Mouse (Mus musculus) CH12.LX (cell line): ENCODE measurements around the gene 3110009E18Rik. TPM values are rescaled to one million over a fixed set of nuclear protein-coding genes. Genes with fewer than 3 reads are reported as not detected.

Experiments used
- DNase-seq: peaks from one replicate; pipeline ENCODE4 v3.0.0-alpha.2; 2013; ENCODE audit errors: extremely low read depth
- H3K27ac ChIP-seq: 2 replicates; pipeline ENCODE4 v1.5.1; 2012; ENCODE audit warnings: low read depth, mild to moderate bottlenecking, control low read depth, moderate library complexity; ENCODE audit not compliant: insufficient read depth
- H3K27me3 ChIP-seq: replicated peaks from 2 replicates; pipeline ENCODE3; 2012; ENCODE audit warnings: inconsistent platforms
- H3K36me3 ChIP-seq, 2 experiments: replicated peaks in 1 of 2; 2 replicates each; pipeline versions ENCODE3 to v1.6.1; 2012; ENCODE audit warnings: inconsistent platforms in 1 of 2, low read length in 1 of 2, mild to moderate bottlenecking in 1 of 2, mixed read lengths in 1 of 2, moderate library complexity in 1 of 2; ENCODE audit not compliant: control insufficient read depth in 1 of 2, insufficient read depth in 1 of 2
- H3K4me1 ChIP-seq, 2 experiments: 2 replicates each; pipeline ENCODE4 v1.6.1; 2012; ENCODE audit warnings: inconsistent platforms in 1 of 2, moderate library complexity in 1 of 2; ENCODE audit not compliant: insufficient read depth in 2 of 2, control insufficient read depth in 1 of 2
- H3K4me2 ChIP-seq: 2 replicates; pipeline ENCODE4 v1.6.1; 2012; ENCODE audit warnings: low read depth, mild to moderate bottlenecking, control low read depth; ENCODE audit not compliant: poor library complexity, insufficient read depth, severe bottlenecking
- H3K4me3 ChIP-seq, 3 experiments: fragments of 150-350 bp in 1 of 3; sonication (generic) in 1 of 3; replicated peaks in 1 of 3; 2 replicates each; pipeline versions ENCODE3 to v1.5.1; 2011 to 2012; ENCODE audit warnings: low read depth in 2 of 3, low read length in 2 of 3, mild to moderate bottlenecking in 2 of 3, moderate library complexity in 2 of 3, control low read depth in 1 of 3, improper control_type of control experiment in 1 of 3, inconsistent platforms in 1 of 3, mixed read lengths in 1 of 3; ENCODE audit not compliant: poor library complexity in 1 of 3
- H3K79me2 ChIP-seq: replicated peaks from 2 replicates; pipeline ENCODE4 v1.6.1; 2012; ENCODE audit warnings: mild to moderate bottlenecking, moderate library complexity; ENCODE audit not compliant: control insufficient read depth, poor library complexity, insufficient read depth, severe bottlenecking; ENCODE audit errors: extremely low read depth
- H3K9ac ChIP-seq: 2 replicates; pipeline ENCODE4 v1.6.1; 2012; ENCODE audit warnings: low read depth, mild to moderate bottlenecking, control low read depth, moderate library complexity; ENCODE audit not compliant: insufficient read depth
- H3K9me3 ChIP-seq: replicated peaks from 2 replicates; pipeline ENCODE3; 2012; ENCODE audit warnings: low read length, inconsistent platforms, mixed read lengths
- BHLHE40 ChIP-seq: IDR thresholded peaks from 2 replicates; pipeline ENCODE4 v1.6.1; 2011; ENCODE audit warnings: mild to moderate bottlenecking, low read depth, low read length, improper control_type of control experiment
- CHD1 ChIP-seq: IDR thresholded peaks from 2 replicates; pipeline ENCODE4 v1.6.1; 2012; ENCODE audit warnings: low read depth, low read length, improper control_type of control experiment, inconsistent platforms
- CHD2 ChIP-seq: IDR thresholded peaks from 2 replicates; pipeline ENCODE4 v1.6.1; 2011; ENCODE audit warnings: low read length, improper control_type of control experiment
- CTCF ChIP-seq, 2 experiments: IDR thresholded peaks in 1 of 2; conservative IDR thresholded peaks in 1 of 2; 2 replicates each; pipeline ENCODE4 v1.5.1; 2011 to 2012; ENCODE audit warnings: low read depth in 2 of 2, low read length in 2 of 2, improper control_type of control experiment in 1 of 2, inconsistent platforms in 1 of 2, mild to moderate bottlenecking in 1 of 2, moderate library complexity in 1 of 2
- E2F4 ChIP-seq: IDR thresholded peaks from 2 replicates; pipeline ENCODE4 v1.6.1; 2011; ENCODE audit warnings: low read depth, low read length, improper control_type of control experiment; ENCODE audit not compliant: insufficient replicate concordance
- EP300 ChIP-seq: IDR thresholded peaks from 2 replicates; pipeline ENCODE4 v1.6.1; 2011; ENCODE audit warnings: low read length, improper control_type of control experiment
- ETS1 ChIP-seq: conservative IDR thresholded peaks from 2 replicates; pipeline ENCODE4 v1.6.1; 2012; ENCODE audit warnings: low read depth, mild to moderate bottlenecking, inconsistent platforms, low read length, improper control_type of control experiment, moderate library complexity
- GABPA ChIP-seq: IDR thresholded peaks from 2 replicates; pipeline ENCODE4 v1.6.1; 2012; ENCODE audit warnings: low read depth, low read length, improper control_type of control experiment, inconsistent platforms; ENCODE audit not compliant: insufficient replicate concordance
- HCFC1 ChIP-seq: IDR thresholded peaks from 2 replicates; pipeline ENCODE4 v1.6.1; 2012; ENCODE audit warnings: low read depth, mild to moderate bottlenecking, inconsistent platforms, low read length, improper control_type of control experiment
- IRF4 ChIP-seq: IDR thresholded peaks from 2 replicates; pipeline ENCODE4 v1.6.1; 2014; ENCODE audit warnings: low read depth, mild to moderate bottlenecking, inconsistent platforms, low read length, improper control_type of control experiment
- JUN ChIP-seq: IDR thresholded peaks from 2 replicates; pipeline ENCODE4 v1.6.1; 2011; ENCODE audit warnings: low read depth, mild to moderate bottlenecking, low read length, improper control_type of control experiment, moderate library complexity; ENCODE audit not compliant: insufficient read depth
- JUND ChIP-seq: conservative IDR thresholded peaks from 2 replicates; pipeline ENCODE4 v1.6.1; 2011; ENCODE audit warnings: low read depth, low read length, improper control_type of control experiment
- KAT2A ChIP-seq: IDR thresholded peaks from 2 replicates; pipeline ENCODE4 v1.6.1; 2012; ENCODE audit warnings: low read length, improper control_type of control experiment, inconsistent platforms; ENCODE audit not compliant: insufficient replicate concordance
- MAFK ChIP-seq: IDR thresholded peaks from 2 replicates; pipeline ENCODE4 v1.6.1; 2011; ENCODE audit warnings: low read length, improper control_type of control experiment; ENCODE audit not compliant: insufficient replicate concordance
- MAZ ChIP-seq: IDR thresholded peaks from 2 replicates; pipeline ENCODE4 v1.6.1; 2012; ENCODE audit warnings: low read depth, mild to moderate bottlenecking, inconsistent platforms, low read length, improper control_type of control experiment, moderate library complexity
- MEF2A ChIP-seq: IDR thresholded peaks from 2 replicates; pipeline ENCODE4 v1.6.1; 2014; ENCODE audit warnings: low read depth, mild to moderate bottlenecking, inconsistent platforms, low read length, improper control_type of control experiment, borderline replicate concordance
- MYC ChIP-seq: IDR thresholded peaks from 2 replicates; pipeline ENCODE4 v1.6.1; 2011; ENCODE audit warnings: low read depth, mild to moderate bottlenecking, improper control_type of control experiment, low read length
- POLR2A ChIP-seq: IDR thresholded peaks from 2 replicates; pipeline ENCODE4 v1.6.1; 2011; ENCODE audit warnings: low read depth, mild to moderate bottlenecking, improper control_type of control experiment, low read length
- POLR2AphosphoS2 ChIP-seq: IDR thresholded peaks from 2 replicates; pipeline ENCODE4 v1.6.1; 2011; ENCODE audit warnings: low read depth, low read length, improper control_type of control experiment
- SMC3 ChIP-seq: IDR thresholded peaks from 2 replicates; pipeline ENCODE4 v1.6.1; 2011; ENCODE audit warnings: low read depth, low read length, improper control_type of control experiment
- UBTF ChIP-seq: IDR thresholded peaks from 2 replicates; pipeline ENCODE4 v1.6.1; 2012; ENCODE audit warnings: low read depth, mild to moderate bottlenecking, inconsistent platforms, low read length, improper control_type of control experiment, moderate library complexity
- ZC3H11A ChIP-seq: IDR thresholded peaks from 2 replicates; pipeline ENCODE4 v1.6.1; 2012; ENCODE audit warnings: low read depth, mild to moderate bottlenecking, inconsistent platforms, low read length, improper control_type of control experiment
- ZNF384 ChIP-seq: IDR thresholded peaks from 2 replicates; pipeline ENCODE4 v1.6.1; 2012; ENCODE audit warnings: low read depth, low read length, improper control_type of control experiment, inconsistent platforms
- dilution Hi-C: fragments of 300-500 bp; cut with MboI; formaldehyde crosslinking; loops from 2 replicates; pipeline ENCODE4 v1.14.3; 2020; ENCODE audit warnings: low sequenced_read_pairs; ENCODE audit not compliant: extremely low pct_unique_long_range_greater_than_20kb, extremely low pct_ligation_motif_present
- in situ Hi-C: fragments of 300-500 bp; cut with MboI; formaldehyde crosslinking; loops from 3 replicates; pipeline ENCODE4 v1.14.3; 2019; ENCODE audit warnings: low sequenced_read_pairs, low pct_ligation_motif_present, low pct_unique_long_range_greater_than_20kb, mixed read lengths
- polyA plus RNA-seq: library from polyadenylated mRNA; unstranded; fragments of >175 nt; gene quantifications from 2 replicates; pipeline ENCODE4 v1.2.1, GENCODE M21; 2012; ENCODE audit warnings: low read depth; ENCODE audit not compliant: insufficient read length
- total RNA-seq, 2 experiments: library from RNA; depleted of rRNA; stranded (reverse); fragments of 300-350 nt in 1 of 2; fragments of >200 nt in 1 of 2; gene quantifications; 2 replicates each; pipeline ENCODE4 v1.2.3; 2012 to 2014

The 3110009E18Rik gene
- total and polyA plus RNA-seq, 3 experiments: 2.7 to 5.9 (median 4.6) TPM

- dilution Hi-C loops: no loop called here
- H3K4me2 ChIP-seq: no peak overlapping the region
- peaks cover 0 to 26% of the 10 kb centered on the region in 2 experiments for H3K36me3 ChIP-seq
- peaks cover 3 to 6% of the 10 kb centered on the region in 2 experiments; a peak in 1 of 4 replicates for H3K4me1 ChIP-seq
- DNase-seq: no peak
- H3K27me3 ChIP-seq: no peaks in the 10 kb centered on the region
- no peaks in the 10 kb centered on the region for H3K79me2 ChIP-seq
- in situ Hi-C loops: loop anchor here (10.0 kb wide), 1 partner anchor 303 kb away; no protein-coding TSS in a partner anchor
- H3K9me3 ChIP-seq: no peaks in the 10 kb centered on the region
- no peak overlapping the region for H3K4me3 ChIP-seq
- no peak overlapping the region for H3K27ac ChIP-seq
- no peak overlapping the region for H3K9ac ChIP-seq
- TF ChIP-seq MEF2A (no peak), UBTF (no peak), MAZ (no peak), GABPA (no peak), EP300 (no peak), MAFK (no peak), SMC3 (no peak)
Measured at GRCm38 (mm10) chr1:120232170-120232569, 111.2 kb downstream of the 3110009E18Rik start.

DNA sequence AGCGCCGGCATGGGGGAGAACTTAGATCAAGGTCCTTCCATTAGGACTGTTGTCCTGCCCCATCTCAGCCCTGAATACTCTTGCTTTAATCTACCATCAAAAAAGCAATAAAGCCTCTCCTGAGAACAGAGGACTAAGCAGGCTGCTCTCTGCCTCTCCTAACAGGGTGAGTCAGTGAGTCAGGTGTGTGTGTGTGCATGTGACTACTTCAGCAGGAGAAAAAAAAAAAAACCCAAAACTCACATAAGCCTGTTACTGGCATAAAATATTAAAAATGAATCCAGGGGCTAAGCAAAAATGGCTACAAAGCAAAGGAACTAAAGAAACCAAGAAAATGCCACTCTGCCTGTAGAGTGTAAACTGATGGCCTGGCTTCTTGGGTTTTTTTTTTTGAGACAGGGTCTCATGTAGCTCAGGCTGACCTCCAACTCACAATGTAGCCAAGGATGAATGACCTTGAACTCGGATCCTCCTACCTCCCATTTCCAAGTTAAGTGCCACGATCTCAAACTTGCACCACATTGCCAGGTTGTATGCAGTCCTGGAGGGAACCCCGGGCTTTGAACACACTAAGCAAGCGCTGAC lies 114.7 kb downstream of the 3110009E18Rik start:
- Histone ChIP-seq H3K4me1 (peaks cover 3 to 9% of the 10 kb centered on the region in 2 experiments; a peak in 2 of 4 replicates), H3K9ac (no peak overlapping the region), H3K4me2 (no peak overlapping the region)
- no peak for DNase-seq
- dilution Hi-C loops: no loop called here
- TF ChIP-seq ZNF384: peak; percentile 37; the same call in 1 of the 2 replicates
- 0 out of 2 replicates have a peak, but pooled peaks have one; percentile 12 for TF ChIP-seq BHLHE40
- no peak for TF ChIP-seq KAT2A
- TF ChIP-seq, all 38 proteins: peak for 2
- H3K79me2 ChIP-seq: no peaks in the 10 kb centered on the region
- in situ Hi-C loops: loop anchor here (10.0 kb wide), 1 partner anchor 299 kb away; no protein-coding TSS in a partner anchor
- no peak overlapping the region for H3K4me3 ChIP-seq
- H3K9me3 ChIP-seq: no peaks in the 10 kb centered on the region
- no peak overlapping the region for H3K27ac ChIP-seq
- H3K27me3 ChIP-seq: no peaks in the 10 kb centered on the region
- peaks cover 0 to 36% of the 10 kb centered on the region in 2 experiments for H3K36me3 ChIP-seq

DNA sequence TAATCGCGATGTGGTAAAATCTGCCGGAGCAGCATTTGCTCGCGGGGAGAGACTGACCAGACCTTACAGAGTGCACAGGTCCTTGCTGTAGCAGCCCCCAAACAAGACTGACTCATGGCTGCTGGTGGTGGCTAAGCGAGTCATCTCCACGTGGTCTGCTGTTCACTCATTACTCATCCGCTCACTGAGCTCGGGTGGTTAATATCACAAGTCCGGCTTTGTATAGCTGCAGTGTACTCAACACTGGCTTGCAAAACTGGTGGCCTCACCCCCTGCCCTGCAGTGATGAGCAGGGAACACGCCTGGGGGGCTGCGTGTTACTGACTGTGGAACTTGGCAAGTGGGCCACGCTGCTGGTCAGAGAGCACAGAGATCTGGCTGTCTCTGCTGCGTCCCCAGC lies 115.4 kb downstream of the 3110009E18Rik start:
- no peaks in the 10 kb centered on the region for H3K79me2 ChIP-seq
- no peak overlapping the region for H3K9ac ChIP-seq
- DNase-seq: peak; percentile 17
- H3K36me3 ChIP-seq: peaks cover 0 to 43% of the 10 kb centered on the region in 2 experiments
- dilution Hi-C loops (no loop called here), in situ Hi-C loops (loop anchor here (10.0 kb wide), 1 partner anchor 298 kb away; no protein-coding TSS in a partner anchor)
- TF ChIP-seq E2F4: no peak
- TF ChIP-seq POLR2AphosphoS2: no peak
- TF ChIP-seq HCFC1: no peak
- no peak for TF ChIP-seq JUN
- no peak for TF ChIP-seq KAT2A
- no peak for TF ChIP-seq CTCF (conservative IDR thresholded peaks at IDR 0.05 in 1 of 2, IDR thresholded peaks at IDR 0.05 in 1 of 2; ENCODE audit: low read depth in 2 of 2, low read length in 2 of 2)
- TF ChIP-seq CHD1: no peak
- TF ChIP-seq IRF4: no peak
- TF ChIP-seq MAFK: no peak
- no peak for TF ChIP-seq MYC
- no peak for TF ChIP-seq CHD2
- no peak for TF ChIP-seq EP300
- TF ChIP-seq GABPA: no peak
- TF ChIP-seq ETS1: no peak; the same call in 1 of the 2 replicates
- no peak for TF ChIP-seq POLR2A
- no peak for TF ChIP-seq ZC3H11A
- no peak for TF ChIP-seq SMC3
- TF ChIP-seq JUND: no peak
- no peaks in the 10 kb centered on the region for H3K9me3 ChIP-seq
- peaks cover 3 to 9% of the 10 kb centered on the region in 2 experiments; a peak in 2 of 4 replicates for H3K4me1 ChIP-seq
- H3K4me3 ChIP-seq: no peak overlapping the region
- H3K27me3 ChIP-seq: no peaks in the 10 kb centered on the region
- no peak overlapping the region for H3K27ac ChIP-seq
- no peak overlapping the region for H3K4me2 ChIP-seq
